Comparison of ENCODE assay signal across 14 mouse cellular contexts in the genomic region with DNA sequence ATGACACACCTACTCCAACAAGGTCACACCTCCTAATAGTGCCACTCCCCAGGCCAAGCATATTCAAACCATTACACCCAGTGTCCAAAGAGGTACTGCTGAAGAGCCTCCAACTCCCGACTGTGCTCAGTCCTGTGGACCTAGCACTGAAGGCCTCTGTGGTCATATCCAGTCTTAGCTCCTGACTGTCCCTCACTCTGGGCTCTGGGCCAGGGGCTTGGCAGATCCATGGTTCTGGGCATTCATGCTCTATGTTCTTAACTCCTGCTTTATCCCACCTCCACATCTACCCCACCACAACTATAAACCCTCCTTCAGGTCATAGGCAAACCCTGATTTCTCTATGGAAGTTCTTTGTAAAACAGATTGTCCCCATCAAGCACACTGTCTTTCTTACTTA.
A peak's percentile ranks its signal among the peaks of the same experiment; 100 is the strongest.
DNase-seq lines count a peak whose midpoint lies in the region; TF ChIP-seq lines count a peak whose summit lies in the region.
"Had no signal": no experiment of that assay in that cellular context is flagged by ENCODE, and none has a peak within 500 bp of the region (broad histone marks: within the 10 kb centered on the region; RNA-seq: fewer than 3 reads in every experiment).

No protein-coding gene starts in this region.

- H3K4me3 ChIP-seq in heart, adult 2 months, result no peak overlapping the region
- H3K4me3 ChIP-seq: embryonic facial prominence, embryonic 12.5 days; forebrain, embryonic 15.5 days; hindbrain, embryonic 15.5 days had no signal

- TF ChIP-seq POLR2A in heart, adult 2 months (IDR thresholded peaks at IDR 0.05; ENCODE audit: insufficient read depth, low read depth, low read length), result no peak

- no peak for TF ChIP-seq CTCF in heart, adult 2 months (IDR thresholded peaks at IDR 0.05)

- peak; percentile 58 for DNase-seq in cerebellum, postnatal 14 days
- DNase-seq in cerebellum, adult 9-10 months, result no peak
- peak; percentile 31 to 49 for DNase-seq in heart, adult 18-20 months
- DNase-seq in heart, adult 2 months, result no peak
- peak; percentile 47 for DNase-seq in heart, postnatal 4 days
- DNase-seq in heart, postnatal 25 days (ENCODE audit: low spot score), result no peak
- DNase-seq: adrenal gland, adult 2 months; adrenal gland, postnatal 25 days; kidney, adult 8-10 months had no signal

- H3K27ac ChIP-seq in heart, adult 2 months, result no peak overlapping the region
- H3K27ac ChIP-seq: embryonic facial prominence, embryonic 12.5 days; forebrain, embryonic 15.5 days; hindbrain, embryonic 15.5 days had no signal

- no peak overlapping the region for H3K9ac ChIP-seq in heart, adult 2 months (ENCODE audit: low read depth, low read length)
- H3K9ac ChIP-seq: embryonic facial prominence, embryonic 12.5 days; forebrain, embryonic 15.5 days; hindbrain, embryonic 15.5 days had no signal

- H3K4me1 ChIP-seq in heart, adult 2 months (ENCODE audit: control insufficient read depth, insufficient read depth, low read length), result peaks cover 3% of the 10 kb centered on the region; the same call in 1 of the 2 replicates
- H3K4me1 ChIP-seq: embryonic facial prominence, embryonic 12.5 days; forebrain, embryonic 15.5 days; hindbrain, embryonic 15.5 days had no signal

- no peaks in the 10 kb centered on the region for H3K27me3 ChIP-seq in heart, adult 2 months (ENCODE audit: control insufficient read depth, insufficient read depth, low read length)
- H3K27me3 ChIP-seq: CH12.LX; embryonic facial prominence, embryonic 12.5 days; forebrain, embryonic 15.5 days; hindbrain, embryonic 15.5 days; Patski had no signal

- 55% methylated on average over 1 of the region's 1 CpGs for WGBS in heart, adult 2 months

- no peak for TF ChIP-seq EP300 in heart, adult 2 months (IDR thresholded peaks at IDR 0.05; ENCODE audit: insufficient read depth, low read depth, low read length)

- intact Hi-C loops in heart, adult 2 months (cut with DNase I), result no loop called here
- intact Hi-C loops in heart, postnatal 25 days (cut with DNase I), result no loop called here

- H3K36me3 ChIP-seq in heart, adult 2 months (ENCODE audit: control insufficient read depth, insufficient read depth, low read length), result peaks cover 7% of the 10 kb centered on the region
- H3K36me3 ChIP-seq: embryonic facial prominence, embryonic 12.5 days; forebrain, embryonic 15.5 days; hindbrain, embryonic 15.5 days had no signal

- no peaks in the 10 kb centered on the region for H3K79me2 ChIP-seq in heart, adult 2 months (replicated peaks; ENCODE audit: control insufficient read depth, insufficient read depth, low read length)

Comparison
In these comparisons a context has a peak if more than half of its experiments do, and no peak if none do; other contexts are left out.
1. DNase-seq: peak in cerebellum, postnatal 14 days (2 of 2), heart, adult 18-20 months (2 of 2) and heart, postnatal 4 days (single experiment); none in cerebellum, adult 9-10 months (single experiment), heart, adult 2 months (0 of 2) and heart, postnatal 25 days (single experiment).